9 mouse cellular contexts compared by ENCODE assay signal in genomic region chr6:94647574-94648430, GRCm38 (mm10). TPM values are rescaled to one million over a fixed set of nuclear protein-coding genes. Genes with fewer than 3 reads are reported as not detected.
DNase-seq lines count a peak whose midpoint lies in the region; ATAC-seq lines count a peak whose summit lies in the region.
"Had no signal": no experiment of that assay in that cellular context is flagged by ENCODE, and none has a peak within 500 bp of the region (broad histone marks: within the 10 kb centered on the region; RNA-seq: fewer than 3 reads in every experiment).

No protein-coding gene starts in this region.

- H3K27me3 ChIP-seq in hindbrain, embryonic 14.5 days (ENCODE audit: control insufficient read depth, insufficient read depth, low read length), result no peaks in the 10 kb centered on the region
- no peaks in the 10 kb centered on the region for H3K27me3 ChIP-seq in limb, embryonic 11.5 days (ENCODE audit: control insufficient read depth, insufficient read depth, low read length)
- H3K27me3 ChIP-seq in midbrain, embryonic 12.5 days, result no peaks in the 10 kb centered on the region

- 12% methylated on average over 10 of the region's 10 CpGs for WGBS in hindbrain, embryonic 14.5 days
- WGBS in limb, embryonic 11.5 days, result 3% methylated on average over 10 of the region's 10 CpGs
- WGBS in midbrain, embryonic 12.5 days, result 14% methylated on average over 10 of the region's 10 CpGs

- H3K4me3 ChIP-seq in hindbrain, embryonic 14.5 days (replicated peaks; ENCODE audit: low read length), result no peak overlapping the region
- H3K4me3 ChIP-seq in limb, embryonic 11.5 days (ENCODE audit: low read depth, low read length), result no peak overlapping the region
- H3K4me3 ChIP-seq in midbrain, embryonic 12.5 days, result no peak overlapping the region
- H3K4me3 ChIP-seq: megakaryocyte, embryonic 14.5 days had no signal

- H3K27ac ChIP-seq in hindbrain, embryonic 14.5 days, result peak overlapping the region; percentile 68
- peak overlapping the region; percentile 66 for H3K27ac ChIP-seq in limb, embryonic 11.5 days (replicated peaks; ENCODE audit: low read depth, low read length)
- H3K27ac ChIP-seq in midbrain, embryonic 12.5 days (replicated peaks), result peak overlapping the region; percentile 64

- peak; percentile 82 for ATAC-seq in hindbrain, embryonic 14.5 days (ENCODE audit: low FRiP score)
- ATAC-seq in limb, embryonic 11.5 days (ENCODE audit: insufficient number of reproducible peaks, low FRiP score, low TSS enrichment, low read depth), result peak; percentile 86
- ATAC-seq in midbrain, embryonic 12.5 days (ENCODE audit: low FRiP score, low read depth), result peak; percentile 76

- H3K4me2 ChIP-seq in hindbrain, embryonic 14.5 days (replicated peaks), result no peak overlapping the region
- H3K4me2 ChIP-seq in limb, embryonic 11.5 days (ENCODE audit: low read depth, severe bottlenecking), result peak overlapping the region; percentile 30; the same call in 1 of the 2 replicates
- H3K4me2 ChIP-seq in midbrain, embryonic 12.5 days (replicated peaks), result peak overlapping the region; percentile 12

- H3K36me3 ChIP-seq in hindbrain, embryonic 14.5 days (replicated peaks; ENCODE audit: control insufficient read depth, insufficient read depth), result no peaks in the 10 kb centered on the region
- H3K36me3 ChIP-seq in limb, embryonic 11.5 days (ENCODE audit: control insufficient read depth, insufficient read depth, low read length), result no peaks in the 10 kb centered on the region
- H3K36me3 ChIP-seq in midbrain, embryonic 12.5 days, result peaks cover 4% of the 10 kb centered on the region; the same call in 1 of the 2 replicates

- peaks cover 37% of the 10 kb centered on the region for H3K4me1 ChIP-seq in hindbrain, embryonic 14.5 days (replicated peaks; ENCODE audit: control insufficient read depth, insufficient read depth, low read length)
- H3K4me1 ChIP-seq in limb, embryonic 11.5 days (ENCODE audit: control insufficient read depth, insufficient read depth, low read length), result peaks cover 59% of the 10 kb centered on the region
- H3K4me1 ChIP-seq in midbrain, embryonic 12.5 days, result peaks cover 61% of the 10 kb centered on the region

- H3K9me3 ChIP-seq in hindbrain, embryonic 14.5 days (ENCODE audit: control insufficient read depth, low read length), result no peaks in the 10 kb centered on the region
- no peaks in the 10 kb centered on the region for H3K9me3 ChIP-seq in limb, embryonic 11.5 days (ENCODE audit: control insufficient read depth, low read length)
- H3K9me3 ChIP-seq in midbrain, embryonic 12.5 days, result no peaks in the 10 kb centered on the region
- H3K9me3 ChIP-seq: megakaryocyte, embryonic 14.5 days had no signal

- peak; percentile 36 to 46 for DNase-seq in frontal cortex, postnatal 10 days (ENCODE audit: low spot score in 2 of 2)
- DNase-seq in frontal cortex, postnatal 36 days (ENCODE audit: low spot score in 2 of 2), result no peak
- DNase-seq in cerebellum, postnatal 10 days, result peak; percentile 48 to 66
- DNase-seq in gastrocnemius, adult 8-10 months (ENCODE audit: low spot score in 2 of 2), result peak; percentile 76 to 82
- DNase-seq in hindbrain, embryonic 14.5 days (ENCODE audit: low spot score), result peak; percentile 47
- peak; percentile 86 for DNase-seq in limb, embryonic 11.5 days (ENCODE audit: low spot score)
- peak; percentile 85 for DNase-seq in thymus, postnatal 14 days

- no peak overlapping the region for H3K9ac ChIP-seq in hindbrain, embryonic 14.5 days
- H3K9ac ChIP-seq in limb, embryonic 11.5 days (ENCODE audit: low read length), result no peak overlapping the region
- H3K9ac ChIP-seq in midbrain, embryonic 12.5 days (replicated peaks), result peak overlapping the region; percentile 26; the same call in 1 of the 2 replicates

RNA-seq across cellular contexts. Expression of gene Lrig1, which starts 52.2 kb away (rescaled TPM):
- total RNA-seq in gastrocnemius, adult 8-10 months (2022), result 10 to 100 TPM; 43.8 to 49.3 (median 48.3) TPM
- 22.3 and 30.2 TPM in 2 replicates for polyA plus RNA-seq in hindbrain, embryonic 14.5 days (2014; fragmentation: Nextera tagmentation; extraction: Ambion mirVana)
- polyA plus RNA-seq in limb, embryonic 11.5 days (2014; fragmentation: Nextera tagmentation; extraction: Ambion mirVana), result 21.8 and 23.5 TPM in 2 replicates
- 14.4 and 17.3 TPM in 2 replicates for polyA plus RNA-seq in midbrain, embryonic 12.5 days (2016; fragmentation: Nextera tagmentation; extraction: Ambion mirVana)

Comparison
In these comparisons a context has a peak if more than half of its experiments do, and no peak if none do; other contexts are left out.
1. DNase-seq: peak in frontal cortex, postnatal 10 days (2 of 2), cerebellum, postnatal 10 days (2 of 2), gastrocnemius, adult 8-10 months (2 of 2), hindbrain, embryonic 14.5 days (single experiment), limb, embryonic 11.5 days (single experiment) and thymus, postnatal 14 days (single experiment); none in frontal cortex, postnatal 36 days (0 of 2).
2. Peak in every context shown above with its lines, with median percentiles within 50 percentile points of each other: ATAC-seq and H3K27ac ChIP-seq.